Mouse (Mus musculus) WW6 (cell line): Measurements from ENCODE around the gene Ankrd27.

Experiments
- DNase-seq: peaks from one replicate; pipeline ENCODE4 v3.0.0-alpha.2; 2013; ENCODE audit warnings: low read depth, low spot score

Ankrd27 gene

GRCm38 (mm10) chr7:35640072-35640471 is 54.0 kb downstream of the Ankrd27 start:
- no peak for DNase-seq

DNA sequence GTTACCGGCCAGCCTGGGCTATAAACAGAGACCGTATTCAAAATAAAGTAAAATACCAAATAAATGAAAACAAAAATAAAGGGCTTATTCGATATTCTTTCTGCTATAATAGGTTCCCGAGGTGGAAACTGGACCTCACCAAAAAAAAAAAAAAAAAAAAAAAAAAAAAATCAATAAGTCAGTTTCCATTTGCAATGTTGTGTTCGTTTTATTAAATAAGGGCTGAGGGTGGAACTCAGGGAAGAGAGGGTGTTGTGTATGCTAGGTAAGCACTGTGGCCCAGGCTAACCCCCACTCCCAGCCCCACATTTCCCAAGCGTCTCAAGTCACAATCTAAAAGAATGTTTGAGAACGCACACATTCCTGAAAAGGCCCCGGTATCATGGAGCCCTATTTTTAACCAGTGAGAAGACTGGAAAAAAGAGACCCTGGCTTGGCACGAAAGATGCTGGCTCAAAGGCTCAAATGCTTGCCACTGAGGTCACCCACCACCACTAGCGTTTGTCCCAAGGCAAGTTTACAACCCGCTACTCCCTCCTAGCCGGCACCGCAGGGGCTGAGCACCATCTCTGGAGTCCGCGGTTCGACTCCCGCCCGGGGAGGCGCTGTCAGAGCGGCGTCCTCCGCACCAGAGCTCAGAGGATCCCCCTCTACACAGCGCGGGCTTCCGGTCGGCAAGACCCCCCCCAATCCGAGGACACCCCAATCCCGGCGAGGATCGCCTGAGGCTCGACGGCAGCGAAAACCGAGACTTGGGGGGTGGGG is 60.5 kb downstream of the Ankrd27 start:
- no peak for DNase-seq

GRCm38 (mm10) chr7:35647101-35647698 is 61.2 kb downstream of the Ankrd27 start, which contains the start of gene Pdcd5:
TSS of gene Pdcd5 (minus strand) at chr7:35647521.
- DNase-seq, result peak; percentile 96

GRCm38 (mm10) chr7:35648239-35649069 is 62.4 kb downstream of the Ankrd27 start:
- no peak for DNase-seq

DNA sequence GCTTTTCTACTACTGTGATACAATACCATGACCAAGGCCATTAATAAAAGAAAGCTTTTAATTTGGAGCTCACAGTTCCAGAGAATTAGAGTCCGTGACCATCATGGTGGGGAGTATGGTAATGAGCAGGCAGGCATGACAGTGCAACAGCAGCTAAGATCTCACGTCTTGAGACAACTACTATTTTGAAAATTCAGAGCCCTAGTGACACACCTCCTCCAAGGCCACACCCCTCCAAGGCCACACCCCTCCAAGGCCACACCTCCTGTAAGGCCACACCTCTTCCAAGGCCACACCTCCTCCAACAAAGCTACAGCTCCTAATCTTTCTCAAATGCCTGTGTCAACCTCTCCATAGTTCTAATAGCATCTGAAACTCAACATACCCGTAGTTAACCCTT is 63.0 kb downstream of the Ankrd27 start:
- DNase-seq, result peak; percentile 61

- DNase-seq, result no peak
Observed at GRCm38 (mm10) chr7:35650716-35651410, 64.8 kb downstream of the Ankrd27 start.

- DNase-seq, result no peak
Observed at GRCm38 (mm10) chr7:35651583-35652270, 65.7 kb downstream of the Ankrd27 start.

- DNase-seq, result no peak
Observed at GRCm38 (mm10) chr7:35657829-35658228, 71.8 kb downstream of the Ankrd27 start.

- DNase-seq, result no peak
Observed at GRCm38 (mm10) chr7:35659173-35659572, 73.1 kb downstream of the Ankrd27 start.

DNA sequence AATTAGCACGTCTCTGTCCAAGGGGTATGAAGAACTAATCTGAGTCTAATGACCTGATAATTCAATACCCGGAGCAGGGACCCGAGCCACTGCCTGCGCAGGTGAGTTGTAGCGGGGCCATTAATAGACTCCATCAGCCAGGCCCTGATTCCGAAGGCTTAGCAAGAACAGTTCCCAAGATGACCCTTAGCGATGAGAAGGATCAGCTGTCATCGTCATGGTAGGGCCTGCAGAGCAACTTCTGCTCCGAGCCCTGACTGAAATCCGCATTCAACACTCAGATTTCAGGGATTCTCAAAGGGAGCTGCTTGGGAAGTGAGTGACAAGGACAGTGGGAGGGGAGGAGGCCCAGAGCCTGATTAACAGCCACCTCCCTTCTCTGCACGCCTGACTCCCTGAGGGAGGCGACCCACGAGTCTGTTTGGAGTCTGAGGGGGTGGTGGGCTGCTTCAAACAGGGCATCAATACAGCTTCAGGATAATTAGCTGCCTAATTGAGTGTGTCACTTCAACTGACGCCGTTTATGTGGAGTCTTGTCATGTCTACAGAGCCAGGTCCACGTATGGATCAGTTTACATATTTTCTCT is 77.8 kb downstream of the Ankrd27 start:
- no peak for DNase-seq

DNA sequence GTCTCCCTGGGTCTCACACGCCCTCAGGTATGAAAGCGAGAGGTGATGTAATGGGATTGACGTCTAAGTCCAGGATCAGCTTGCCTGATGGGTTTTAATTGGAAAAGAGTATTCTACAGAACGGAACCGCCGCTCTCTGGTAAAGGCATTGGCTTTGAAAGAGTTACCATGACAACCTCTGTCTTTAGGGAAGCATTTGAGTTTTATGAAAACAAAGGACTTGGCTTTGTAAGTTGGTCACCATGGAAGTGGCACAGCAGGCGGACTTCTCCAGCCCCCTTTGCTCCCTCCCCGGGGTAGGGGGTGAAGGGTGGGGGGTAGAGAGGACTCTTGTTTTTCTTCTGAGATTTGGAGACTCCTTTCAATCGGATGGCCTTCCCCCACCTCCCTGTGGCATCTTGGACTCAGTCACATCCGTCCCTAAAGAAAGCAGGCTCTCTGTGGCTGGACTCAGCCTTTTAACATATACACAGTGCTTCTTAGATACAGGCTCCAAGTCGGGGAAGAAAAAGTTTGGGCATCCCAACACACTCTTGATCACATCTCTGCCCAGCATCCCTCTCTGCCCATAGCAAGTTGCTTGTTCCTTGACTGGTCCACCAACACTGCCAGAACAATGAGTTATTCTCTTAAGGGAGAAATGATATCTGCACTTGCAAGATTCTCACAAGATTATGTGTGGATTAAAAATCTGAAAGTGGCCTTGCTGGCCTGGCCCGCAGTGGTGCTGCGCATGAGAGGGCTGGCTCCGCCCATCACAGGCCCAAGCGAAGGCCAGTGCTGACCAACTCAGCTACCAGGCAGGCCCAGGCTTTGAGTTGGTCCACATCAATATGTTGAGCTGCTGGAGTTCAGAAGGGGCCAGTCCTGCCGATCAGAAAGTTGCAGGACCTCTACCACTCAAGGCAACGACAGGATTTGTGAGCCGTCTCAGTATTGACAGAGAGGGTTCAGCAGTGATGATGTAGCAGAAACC is 82.3 kb downstream of the Ankrd27 start:
- DNase-seq, result no peak

DNA sequence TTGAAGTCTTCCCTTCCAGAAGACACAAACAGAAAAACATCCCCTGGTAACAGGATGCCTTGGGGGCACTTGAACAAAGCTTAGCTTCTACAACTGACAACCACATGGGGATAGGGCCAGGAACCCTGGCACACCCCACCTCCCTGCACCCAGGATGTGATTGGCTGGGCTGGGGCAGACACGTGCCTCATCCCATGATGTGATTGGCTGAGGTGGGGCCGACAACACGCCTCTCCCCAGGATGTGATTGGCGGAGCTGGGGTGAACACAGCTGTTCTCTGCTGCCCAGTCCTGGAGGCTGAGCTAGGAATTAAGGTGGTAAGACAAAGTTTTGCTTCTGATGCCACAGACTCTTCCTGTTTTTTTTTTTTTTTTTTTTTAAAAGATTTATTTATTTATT is 92.9 kb downstream of the Ankrd27 start:
- DNase-seq, result peak; percentile 43

DNA sequence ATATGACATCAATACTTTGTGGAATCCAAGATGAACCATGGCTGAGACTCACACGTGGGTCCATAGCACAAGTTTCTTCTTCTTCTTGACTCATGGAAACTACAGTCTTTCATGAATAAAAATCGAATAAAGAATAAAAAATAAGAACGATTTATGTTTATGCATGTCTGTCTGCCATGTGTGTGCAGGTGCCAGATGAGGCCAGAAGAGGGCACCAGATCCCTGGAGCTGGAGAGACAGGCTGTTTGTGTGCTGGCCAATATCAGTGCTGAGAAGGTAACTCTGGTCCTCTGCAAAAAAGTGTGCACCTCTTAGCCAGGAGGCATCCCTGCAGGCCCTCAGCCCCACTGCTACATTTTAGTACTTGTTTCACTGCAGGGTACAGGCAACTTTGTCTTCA is 95.5 kb downstream of the Ankrd27 start:
- no peak for DNase-seq

DNA sequence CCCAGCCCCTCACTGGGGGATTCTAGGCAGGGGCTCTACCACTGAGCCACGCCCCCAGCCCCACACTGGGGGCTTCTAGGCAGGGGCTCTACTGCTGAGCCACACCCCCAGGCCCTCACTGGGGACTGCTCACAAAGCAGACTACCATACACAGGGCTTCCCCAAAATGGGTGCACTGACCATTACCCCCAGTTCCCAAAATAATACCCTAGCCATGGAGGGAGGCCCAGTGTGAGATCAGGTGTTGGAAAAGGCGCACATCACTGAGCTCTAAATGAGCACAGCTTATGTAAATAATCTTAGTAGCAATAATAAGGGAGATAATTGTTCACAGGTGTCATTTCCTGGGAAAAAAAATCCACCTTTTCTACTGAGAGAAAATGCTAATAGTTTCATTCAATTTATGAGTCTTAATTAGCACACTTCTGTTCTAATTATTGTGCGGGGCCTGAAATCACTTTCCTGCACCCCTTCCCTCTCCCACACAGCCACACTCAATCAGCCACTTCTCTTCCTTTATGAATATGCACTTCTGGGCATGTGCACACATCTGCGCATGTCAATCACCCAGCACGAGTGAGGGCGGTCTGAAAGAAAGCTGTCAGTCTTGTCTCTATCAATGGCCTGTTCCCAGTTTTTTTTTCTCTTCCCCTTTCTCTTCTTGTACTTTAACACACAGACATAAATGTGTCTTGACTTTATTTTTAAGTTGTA is 97.5 kb downstream of the Ankrd27 start:
- DNase-seq, result no peak

GRCm38 (mm10) chr7:35686216-35686615 is 100.2 kb downstream of the Ankrd27 start:
- DNase-seq, result no peak

DNA sequence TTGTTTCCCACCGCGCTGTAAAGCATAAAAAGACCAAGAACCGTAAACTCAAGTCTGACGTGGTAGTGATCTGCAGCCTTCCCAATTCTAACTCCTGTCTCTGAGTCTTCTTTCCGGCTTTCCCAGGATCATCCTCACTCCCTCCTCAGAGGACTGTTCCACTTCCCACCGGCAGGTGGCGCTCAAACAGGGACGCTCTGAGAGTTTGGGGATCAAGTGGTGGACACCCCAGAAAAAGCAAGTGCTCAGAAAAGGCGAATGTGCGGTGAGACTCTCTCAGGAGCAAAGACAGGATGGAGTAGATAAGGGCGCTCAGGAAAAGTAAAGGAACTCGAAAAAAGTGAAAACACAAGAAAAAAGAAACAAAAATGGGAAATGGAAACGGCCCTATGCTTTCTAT is 100.7 kb downstream of the Ankrd27 start:
- DNase-seq, result peak; percentile 38

- DNase-seq, result peak; percentile 33
Observed at GRCm38 (mm10) chr7:35687229-35687628, 101.2 kb downstream of the Ankrd27 start.

DNA sequence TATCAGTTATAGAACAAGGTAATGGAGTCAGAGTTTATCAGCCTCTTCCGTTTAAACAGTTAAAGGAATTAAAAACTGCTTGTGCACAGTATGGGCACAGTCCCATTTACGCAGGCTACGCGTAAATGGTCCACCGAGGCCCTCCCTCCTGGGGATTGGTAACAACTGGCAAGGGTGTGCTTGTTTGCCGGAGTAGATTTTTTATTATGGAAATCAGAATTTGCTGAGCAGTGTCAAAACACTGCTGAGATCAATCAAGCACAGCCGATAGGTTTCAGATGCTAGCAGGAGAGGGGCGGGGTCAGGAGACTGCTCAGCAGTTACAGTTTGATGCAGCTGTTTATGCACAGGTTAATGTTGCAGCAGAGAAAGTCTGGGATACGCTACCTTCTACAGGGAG is 102.2 kb downstream of the Ankrd27 start:
- no peak for DNase-seq
